Mouse (Mus musculus) right cerebral cortex, postnatal 14 days (tissue): ENCODE measurements around the gene Smg6.

Experiments used
- DNase-seq: peaks from one replicate; pipeline ENCODE4 v3.0.0; 2022

Smg6 gene

DNA sequence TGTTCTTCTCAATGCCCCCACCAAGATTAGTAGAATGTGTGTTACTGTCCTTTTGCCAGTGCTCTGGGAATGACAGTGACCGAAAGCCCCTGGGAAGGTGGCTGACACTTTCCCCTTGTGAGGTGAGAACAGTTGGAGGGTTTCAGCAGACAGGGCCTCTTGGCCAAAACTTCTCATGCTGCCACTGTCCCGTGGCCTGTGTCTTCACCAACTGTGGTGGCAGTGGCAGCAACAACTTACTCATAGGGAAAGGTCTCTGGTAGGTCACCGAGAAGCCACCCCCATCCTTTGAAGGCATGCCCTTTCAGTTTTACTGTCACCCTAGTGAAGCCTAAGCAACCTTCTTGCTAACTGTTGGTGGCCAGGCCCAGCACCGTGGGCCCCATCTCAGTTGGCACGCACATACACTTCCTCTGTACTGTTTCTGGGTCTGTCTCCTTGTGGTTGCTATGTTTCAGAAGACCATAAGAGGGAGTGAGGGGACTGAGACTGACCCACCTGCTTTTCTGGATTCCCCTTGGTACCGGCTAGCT, 228.5 kb downstream of the Smg6 start:
- DNase-seq = no peak

DNA sequence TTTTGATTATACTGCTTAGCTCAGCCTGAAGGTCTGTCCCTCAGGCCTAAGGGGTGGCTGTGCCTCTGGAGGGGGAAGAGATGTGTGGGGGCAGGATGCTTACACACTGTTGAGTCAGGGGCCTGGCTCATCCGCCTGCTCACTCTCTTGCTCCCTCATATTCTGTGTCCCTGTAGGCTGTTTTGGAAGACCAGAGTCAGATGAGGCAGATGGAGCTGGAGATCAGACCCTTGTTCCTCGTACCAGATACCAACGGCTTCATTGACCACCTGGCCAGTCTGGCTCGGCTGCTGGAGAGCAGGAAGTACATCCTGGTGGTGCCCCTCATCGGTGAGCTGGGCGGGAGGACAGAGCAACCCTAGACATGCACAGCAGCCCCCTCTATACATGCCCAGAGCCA, 230.4 kb downstream of the Smg6 start:
- DNase-seq = no peak

DNA sequence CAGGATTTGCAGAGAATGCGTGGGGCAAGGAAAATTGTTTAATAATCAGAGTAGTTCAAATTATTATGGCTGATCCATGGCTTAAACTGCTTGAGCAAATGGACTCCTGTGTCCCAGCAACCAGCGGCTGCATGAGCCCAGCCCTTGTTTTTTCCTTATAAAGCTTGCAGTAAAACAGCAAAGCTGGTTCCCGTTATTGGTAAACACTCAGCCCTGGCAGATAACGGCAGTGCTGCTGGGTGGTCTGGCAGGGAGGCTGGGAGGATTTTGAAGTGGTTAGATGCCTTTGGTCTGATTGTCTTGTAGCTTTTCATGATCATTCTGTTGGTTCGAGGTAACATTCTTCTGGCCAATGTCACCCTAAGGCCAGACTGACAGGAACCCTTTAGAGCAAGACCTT, 230.8 kb downstream of the Smg6 start:
- DNase-seq = no peak

DNA sequence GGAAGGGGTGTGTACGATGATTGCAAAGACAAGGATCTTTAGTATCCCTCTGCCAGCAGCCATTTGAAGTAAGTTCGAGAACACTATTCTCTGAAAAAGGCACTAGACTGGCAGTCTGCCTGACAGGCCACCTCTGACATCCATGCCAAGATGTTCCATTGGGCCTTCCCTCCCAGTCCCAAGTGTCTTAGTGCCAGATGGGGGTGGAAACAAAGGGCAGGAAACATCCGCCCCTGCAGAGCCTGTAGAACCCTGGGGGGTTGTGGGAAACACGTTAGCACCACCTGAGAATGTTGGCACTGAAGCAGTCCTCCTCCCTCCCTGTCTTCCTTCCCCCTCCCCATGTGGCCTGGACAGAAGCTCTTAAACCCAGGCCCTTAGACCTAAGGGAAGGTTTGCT, 231.4 kb downstream of the Smg6 start:
- DNase-seq = no peak

DNA sequence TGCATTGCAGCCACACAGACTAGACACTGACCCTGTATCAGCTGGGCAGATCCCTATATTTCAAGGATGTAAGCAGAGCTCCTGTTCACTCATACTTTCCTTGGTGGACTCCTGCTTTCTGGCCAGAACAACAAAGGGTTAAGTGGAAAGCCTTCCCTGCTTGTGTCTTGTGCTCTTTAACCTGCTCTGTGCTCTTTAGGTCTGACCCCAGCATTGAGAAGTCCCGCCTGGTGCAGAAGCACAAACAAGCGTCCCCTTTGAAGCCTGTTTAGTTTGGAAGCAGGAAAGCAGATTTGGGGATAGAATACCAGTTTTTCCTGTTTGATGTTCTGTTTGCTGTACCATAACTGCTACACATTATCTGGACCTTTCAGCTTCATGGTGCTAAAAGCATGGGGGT, 232.3 kb downstream of the Smg6 start:
- no peak for DNase-seq

DNA sequence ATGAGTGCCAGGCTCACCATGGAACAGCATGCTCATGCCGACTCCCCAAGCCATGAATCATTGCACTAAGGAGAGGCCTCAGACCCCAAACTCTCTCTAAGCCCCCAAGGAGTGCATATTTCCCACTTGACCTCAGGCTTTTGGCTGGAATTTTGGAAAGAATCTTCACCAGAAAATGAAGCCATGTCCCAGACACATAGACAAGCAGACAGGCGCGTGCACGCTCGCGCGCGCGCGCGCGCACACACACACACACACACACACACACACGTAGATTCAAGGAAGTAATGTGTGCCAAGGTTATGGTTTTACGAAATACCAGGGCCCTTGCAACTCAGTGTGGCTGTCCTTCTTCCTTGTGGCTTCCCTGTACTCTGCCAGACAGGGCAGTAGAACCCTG, 232.8 kb downstream of the Smg6 start:
- DNase-seq = no peak

DNA sequence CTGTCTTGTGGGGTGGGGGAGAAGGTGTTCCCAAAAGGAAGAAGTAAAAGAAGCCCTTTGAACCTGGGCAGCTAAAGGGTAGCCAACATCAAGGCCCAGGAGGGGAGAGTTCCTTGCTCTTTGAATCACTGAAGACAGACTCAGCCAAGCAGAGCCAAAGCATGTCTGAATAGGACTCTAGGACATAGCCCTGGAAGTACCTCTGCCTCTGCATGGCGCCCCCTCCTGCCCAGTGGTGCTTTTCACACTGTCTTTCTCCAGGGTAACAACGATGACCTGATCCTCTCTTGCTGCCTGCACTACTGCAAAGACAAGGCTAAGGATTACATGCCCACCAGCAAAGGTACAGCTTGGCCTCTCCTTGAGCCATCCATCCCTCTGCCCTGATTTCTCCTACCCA, 233.9 kb downstream of the Smg6 start:
- DNase-seq = no peak

DNA sequence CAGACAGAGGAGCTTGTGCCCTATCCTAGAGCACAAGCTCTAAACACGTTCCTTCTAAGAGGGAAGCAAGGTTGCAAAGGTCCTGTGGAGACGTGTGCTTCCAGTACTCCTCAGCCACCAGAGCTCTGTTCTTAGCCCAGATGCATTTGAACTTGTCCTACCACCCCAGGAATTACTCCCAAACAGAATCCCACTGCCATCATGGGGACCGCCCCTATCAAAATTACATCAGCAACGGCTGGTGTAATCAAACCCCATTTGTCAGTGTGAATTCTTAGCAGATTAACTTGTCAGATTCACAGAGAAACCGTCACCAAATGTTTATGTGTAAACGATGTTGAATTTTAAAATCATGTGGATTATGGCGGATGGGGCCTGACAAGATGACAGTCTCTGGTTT, 235.3 kb downstream of the Smg6 start:
- DNase-seq = no peak

DNA sequence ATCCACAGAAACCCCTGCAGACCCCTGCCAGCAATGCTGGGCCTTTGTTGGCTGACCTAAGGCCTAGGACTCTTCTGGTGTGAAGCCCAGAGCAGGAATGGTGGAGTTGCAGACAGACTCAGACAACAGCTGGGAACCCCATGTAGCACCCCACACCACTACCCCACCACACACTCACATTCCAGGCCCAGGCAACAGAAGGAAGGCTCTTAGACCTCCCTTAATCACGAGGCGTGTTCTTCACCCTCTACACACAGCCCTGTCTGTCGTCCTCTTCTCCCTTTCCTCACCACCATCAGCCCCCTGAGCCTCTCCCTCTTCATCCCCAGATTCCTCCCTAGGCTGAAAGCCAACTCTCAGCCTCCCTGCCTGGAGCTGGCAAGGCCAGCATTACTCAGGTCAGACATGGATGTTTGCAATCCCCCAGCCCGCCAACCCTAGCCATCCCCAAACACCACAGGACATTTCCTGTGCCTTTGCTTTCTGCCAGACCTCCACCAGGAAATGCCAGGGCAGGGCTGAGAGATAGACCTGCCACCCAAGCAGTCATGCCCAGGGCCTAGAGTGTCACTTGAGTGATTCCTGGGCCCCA, 235.9 kb downstream of the Smg6 start:
- DNase-seq = no peak

DNA sequence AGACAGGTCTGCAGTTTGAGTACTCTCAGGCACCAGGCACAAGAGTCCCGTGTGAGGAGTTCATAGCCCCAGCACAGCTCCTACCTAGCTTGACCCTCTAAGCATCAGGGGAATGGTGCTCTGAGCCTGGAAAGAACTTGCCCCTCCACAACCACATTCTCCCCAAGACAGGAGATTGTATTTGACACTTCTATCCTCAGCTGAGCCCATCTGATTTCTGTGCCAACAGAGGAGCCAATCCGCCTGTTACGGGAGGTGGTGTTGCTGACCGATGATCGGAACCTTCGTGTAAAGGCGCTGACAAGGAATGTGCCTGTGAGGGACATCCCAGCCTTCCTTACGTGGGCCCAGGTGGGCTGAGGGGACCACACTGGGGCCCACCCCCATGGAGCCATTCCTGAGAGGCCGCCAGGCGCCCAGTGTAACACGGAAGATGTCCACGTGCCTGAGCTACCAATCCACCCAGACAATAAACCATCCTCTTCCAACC, 237.0 kb downstream of the Smg6 start:
- no peak for DNase-seq

DNA sequence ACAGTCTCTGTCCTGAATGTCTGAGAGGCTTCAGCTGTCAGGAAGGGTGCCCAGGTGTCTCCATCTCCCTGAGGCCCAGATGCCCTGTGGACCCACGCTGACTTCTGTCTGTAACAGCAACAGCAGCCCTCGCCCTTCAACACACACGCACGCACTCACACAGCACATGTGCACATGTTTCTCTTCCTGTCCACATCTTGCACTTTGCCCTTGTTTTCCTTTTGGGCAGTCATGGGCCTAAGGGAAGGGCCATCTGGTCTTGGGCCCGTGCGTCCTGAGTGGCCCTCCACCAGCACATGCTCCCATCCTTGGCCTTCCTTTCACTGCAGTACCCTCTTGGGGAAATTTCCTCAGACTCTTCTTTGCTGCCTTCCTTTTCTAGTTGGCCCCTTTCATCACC, 237.8 kb downstream of the Smg6 start:
- no peak for DNase-seq

DNA sequence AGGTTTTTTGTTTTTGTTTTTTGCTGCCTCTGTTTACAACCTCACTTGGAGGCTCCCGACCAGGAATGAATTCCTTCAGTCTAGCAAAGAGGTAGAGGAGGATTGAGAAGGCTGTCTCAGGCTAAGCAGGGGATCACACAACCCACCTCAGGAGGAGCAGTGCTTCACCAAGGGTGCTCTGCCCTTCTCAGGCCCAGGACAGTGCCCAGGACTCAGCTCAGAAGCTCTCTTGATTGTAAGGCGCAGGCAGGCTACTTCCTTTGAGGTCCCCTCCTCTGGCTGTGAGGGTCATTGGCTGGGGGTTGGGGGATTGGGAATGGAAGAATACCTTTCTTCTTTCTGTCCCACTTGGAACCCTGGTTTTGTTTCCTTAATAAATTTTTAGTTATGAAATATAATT, 238.4 kb downstream of the Smg6 start:
- DNase-seq = no peak

DNA sequence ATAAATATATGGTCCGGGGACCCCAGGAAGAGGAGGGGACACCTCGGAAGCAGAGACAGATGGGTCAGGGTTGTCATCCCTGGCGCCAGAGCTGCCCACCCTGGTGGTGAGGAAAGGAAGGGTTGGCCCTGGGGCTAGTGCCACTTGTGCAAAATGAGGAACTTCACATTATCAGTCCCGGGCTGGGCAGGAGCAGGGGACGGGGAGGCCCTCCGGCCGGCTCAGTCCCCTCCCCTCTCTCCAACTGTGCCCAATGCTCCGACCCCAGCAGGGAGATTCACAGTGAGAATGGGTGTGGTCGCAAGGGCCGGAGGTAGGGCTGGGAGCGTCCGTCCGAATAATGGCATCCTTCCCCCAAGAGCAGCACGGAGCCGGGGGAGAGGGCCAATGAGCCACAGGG, 239.1 kb downstream of the Smg6 start:
- no peak for DNase-seq

DNA sequence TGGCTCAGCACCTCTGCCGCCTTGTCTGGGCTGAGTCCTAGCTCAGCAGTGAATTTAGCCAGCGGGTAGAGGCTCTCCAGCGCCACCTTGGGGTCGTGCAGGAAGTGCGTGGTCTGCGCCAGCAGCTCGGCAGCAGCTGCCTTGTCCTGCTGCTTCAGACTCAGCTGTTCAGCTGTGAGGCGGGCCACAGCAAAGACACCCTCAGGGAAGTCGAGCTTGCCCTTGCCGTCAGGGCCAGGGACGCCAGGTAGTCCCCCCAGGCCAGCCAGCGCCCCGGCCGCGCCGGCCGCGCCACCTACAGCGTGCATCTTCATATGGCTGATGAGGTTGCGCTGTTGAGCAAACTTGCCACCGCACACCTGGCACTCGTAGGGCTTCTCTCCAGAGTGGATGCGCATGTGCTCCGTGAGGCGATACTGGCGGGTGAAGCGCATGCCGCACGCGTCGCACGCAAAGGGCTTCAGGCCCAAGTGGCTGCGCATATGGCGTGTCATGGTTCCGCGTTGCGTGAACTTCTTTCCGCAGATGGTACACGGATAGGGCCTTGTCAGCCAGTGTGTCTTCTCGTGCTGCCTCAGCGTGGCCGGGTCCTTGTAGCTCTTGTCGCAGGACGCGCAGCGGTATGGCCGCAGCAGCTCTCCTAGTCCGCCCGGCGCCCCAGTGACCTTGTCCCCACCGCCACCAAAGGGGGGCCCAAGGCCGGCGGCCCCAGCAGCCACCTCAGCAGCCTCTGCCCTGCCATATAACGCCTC, 240.0 kb downstream of the Smg6 start:
- peak; percentile 76 for DNase-seq

DNA sequence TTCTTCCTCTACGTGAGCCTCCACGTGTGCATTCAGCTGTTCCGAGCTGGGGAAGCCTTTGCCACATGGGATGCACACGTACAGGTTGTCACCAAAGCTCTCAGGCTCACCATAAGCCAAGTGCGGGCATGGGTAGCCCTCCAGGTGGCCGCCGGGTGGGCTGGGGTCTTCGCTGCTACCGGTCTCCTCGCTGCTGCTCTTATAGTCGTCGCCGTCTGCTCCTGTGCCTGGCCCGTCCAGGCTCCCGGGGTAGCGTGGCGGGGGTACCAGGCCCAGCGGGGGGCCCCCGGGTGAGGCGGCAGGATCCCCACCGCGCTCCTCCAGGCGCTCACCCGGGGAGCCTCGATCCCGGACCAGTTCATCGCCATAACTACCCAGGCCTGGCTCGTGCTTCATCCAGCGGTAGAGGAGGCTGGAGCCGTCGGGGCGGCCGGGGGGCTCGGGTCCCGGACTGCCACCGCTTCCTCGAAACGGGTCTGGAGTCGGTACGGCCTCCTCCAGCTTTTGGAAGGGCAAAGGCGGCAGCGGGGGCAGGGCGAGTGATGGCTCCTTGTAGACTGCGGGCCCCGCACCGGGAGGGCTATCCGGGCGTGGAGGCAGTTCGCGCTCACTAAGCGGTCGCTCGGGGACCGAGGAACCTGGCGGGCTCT, 240.7 kb downstream of the Smg6 start:
- DNase-seq = no peak

DNA sequence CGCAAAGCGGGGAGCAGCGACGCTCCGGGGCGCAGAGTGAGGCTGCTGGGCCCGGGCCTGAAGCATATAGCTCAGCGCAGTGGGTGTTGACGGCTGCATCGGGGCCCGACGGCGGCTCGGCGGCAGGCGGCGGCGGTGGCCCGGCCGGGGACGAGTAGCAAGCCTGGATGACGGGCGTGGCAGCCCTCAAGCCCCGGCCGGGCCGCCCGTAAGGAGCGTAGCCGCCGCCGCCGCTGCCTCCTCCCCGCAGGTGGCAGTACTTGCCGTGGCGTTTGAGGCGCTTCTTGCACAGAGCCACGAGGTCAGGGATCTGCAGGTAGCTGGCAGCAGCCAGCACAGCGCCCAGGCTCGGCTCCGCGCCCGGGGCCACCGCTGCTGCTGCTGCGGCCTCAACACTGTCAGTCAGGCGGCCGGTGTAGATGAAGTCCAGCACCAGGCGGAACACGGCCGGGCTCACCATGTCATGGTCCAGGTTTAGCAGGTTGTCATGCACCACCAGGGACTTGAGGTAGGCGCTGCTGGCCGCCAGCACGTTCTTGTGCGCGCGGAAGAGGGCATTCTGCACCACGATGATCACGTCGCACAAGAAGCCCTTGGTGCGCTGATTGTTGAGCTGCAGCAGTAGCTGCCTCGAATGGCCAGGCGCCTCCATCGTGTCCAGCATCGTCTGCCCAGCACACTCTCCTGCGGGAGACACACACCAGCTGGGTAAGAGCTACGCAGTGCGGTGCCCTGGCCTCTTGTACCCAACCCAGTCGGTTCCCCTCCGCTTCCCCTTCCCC, 241.4 kb downstream of the Smg6 start:
- DNase-seq = no peak

DNA sequence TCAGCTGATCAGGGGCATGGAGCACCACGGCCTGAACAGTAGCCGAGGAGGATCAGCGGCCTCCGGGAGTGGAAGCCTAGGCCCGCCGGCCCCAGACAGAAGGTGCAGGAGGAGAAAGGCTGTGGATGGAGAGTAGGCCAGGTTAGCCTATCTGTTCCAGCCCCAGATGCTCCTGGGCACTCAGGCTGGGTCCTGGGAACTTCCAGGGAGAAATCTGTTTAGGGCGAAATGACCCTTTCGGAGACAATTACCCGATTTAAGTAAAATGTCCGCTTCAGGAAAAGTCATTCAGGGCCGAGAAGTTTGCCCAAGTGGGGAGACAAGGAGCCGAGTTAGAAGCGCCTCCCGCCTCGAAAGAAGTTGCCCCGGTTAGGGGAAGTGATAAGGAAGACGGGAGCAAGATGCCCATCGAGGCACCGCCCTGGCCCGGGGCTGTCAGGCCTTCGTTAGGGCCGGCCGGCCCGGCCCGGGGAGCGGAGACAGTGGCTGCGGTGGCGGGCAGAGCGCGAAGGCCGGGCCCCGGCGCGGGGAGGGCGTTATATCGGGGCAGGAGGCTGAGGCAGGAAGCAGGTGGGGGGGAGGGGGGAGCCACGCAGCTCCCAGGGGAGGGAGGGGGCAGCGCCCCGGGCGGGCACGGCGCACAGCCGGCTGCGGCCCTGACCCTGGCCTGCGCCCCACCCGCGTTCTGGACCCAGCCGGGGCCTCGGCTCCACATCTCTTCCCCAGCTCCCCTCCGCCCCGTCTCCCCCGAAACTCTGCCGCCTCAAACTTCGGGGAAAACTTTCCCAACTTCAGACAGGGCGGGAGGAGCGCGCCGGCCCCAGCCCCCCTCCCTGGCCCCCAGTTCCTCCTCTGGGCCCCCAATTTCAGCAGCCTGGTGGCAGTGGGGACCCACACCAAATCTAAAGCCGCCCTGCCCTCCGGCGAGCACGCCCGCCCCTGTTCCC, 242.3 kb downstream of the Smg6 start:
- no peak for DNase-seq

DNA sequence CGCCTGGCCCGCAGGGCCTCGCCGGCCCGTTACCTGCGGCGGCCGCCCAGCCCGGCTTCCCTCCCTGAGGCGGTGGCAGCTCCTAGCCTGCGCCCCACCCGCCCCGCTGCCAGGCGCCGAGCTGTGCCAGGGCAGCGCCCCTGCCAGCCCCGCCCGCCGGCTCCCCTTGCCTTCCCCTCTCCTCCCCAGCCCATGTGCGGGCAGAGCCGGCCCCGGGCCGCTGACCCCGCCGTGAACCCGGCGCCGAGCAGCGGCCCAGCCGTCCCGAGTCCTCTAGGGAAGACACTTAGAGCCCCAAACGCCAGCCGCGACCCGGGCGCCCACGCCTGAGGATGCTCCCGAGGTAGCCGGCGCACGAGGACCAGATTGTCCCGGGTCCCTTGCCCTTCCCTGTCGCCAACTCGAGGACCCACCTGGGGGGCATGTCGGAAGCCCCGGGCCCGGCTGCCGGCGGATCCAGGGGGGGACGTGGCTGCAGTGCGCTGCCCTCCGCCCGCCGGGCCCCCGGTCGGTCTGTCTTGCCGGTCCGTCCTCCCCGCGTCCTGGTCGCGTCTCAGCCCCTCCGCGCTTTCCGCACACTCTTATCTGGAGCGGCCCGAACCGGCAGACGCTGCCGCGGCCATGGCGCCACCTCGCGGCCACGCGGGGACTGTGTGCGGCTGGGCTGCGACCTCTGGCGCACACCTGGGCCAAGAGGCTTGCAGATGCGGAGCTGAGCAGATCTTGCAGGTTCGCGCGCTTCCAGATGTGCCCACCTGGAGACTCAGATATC, 243.2 kb downstream of the Smg6 start:
- DNase-seq = peak; percentile 80

DNA sequence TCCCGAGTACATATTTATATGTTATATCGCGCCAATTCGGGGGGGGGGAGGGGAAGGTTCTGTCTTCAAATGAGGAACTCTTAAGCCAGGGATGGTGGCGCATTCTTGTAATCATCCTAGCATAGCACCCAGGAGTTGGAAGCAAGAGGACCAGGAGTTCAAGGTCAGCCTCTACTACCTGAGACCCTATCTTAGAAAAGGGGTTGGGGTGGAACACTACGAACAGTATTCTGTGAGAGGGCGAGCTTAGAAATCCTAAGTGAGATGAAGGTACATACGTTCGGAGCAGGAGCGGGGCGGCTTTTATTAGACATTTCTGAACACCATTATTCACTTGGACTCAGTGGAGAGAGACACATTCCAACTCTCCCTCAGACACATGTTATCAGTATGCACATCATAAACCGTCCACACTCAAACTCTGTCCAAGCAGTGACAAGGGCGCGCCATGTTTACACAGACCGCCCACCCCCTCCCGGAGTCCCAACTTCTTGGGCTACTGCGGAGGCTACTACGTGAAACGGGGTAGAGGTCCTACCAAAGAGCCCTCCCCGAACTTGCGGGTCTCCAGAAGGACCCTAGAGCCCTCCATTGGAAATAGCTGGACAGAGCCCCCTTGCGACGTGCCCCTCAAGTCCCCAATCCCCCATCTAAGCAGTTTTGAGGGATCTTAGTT, 243.9 kb downstream of the Smg6 start, which contains the start of gene Hic1:
Gene Hic1 (minus strand): TSS at position 115 of the 676 bp plus-strand sequence.
- no peak for DNase-seq

DNA sequence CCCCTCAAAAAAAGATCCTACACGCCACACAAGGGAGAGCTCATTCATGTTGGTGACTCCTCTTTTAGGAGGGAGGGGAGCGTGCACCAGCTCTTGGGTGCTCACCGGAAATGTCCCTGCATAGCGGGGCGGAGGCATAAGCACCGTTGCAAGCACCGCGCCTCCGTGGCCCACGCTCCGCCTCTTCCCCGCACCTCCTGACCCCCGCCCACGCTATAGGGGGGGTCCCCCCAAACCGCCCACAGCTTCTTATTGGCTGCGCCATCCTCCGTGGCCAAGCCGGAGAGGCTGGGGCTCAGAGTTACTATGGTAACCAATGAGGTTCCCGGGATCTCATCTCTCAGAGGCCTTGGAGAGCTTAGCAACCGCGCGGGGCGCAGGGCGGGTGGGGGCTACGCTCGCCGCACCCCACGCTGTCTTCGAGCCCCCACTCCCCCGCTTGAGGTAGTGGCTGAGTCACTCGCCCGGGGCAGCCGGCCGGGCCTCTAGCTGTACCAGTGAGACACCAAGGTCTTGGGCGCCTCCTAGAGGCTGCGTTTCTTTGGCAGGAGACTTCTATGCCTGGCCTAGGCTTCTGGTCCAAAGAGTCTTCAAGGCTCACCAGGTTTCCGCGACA, 244.6 kb downstream of the Smg6 start:
- DNase-seq = peak; percentile 93
